In genomic region chr5:44779340-44779739, GRCm38 (mm10) we compare ENCODE assay signal across 12 mouse cellular contexts.
"Had no signal": no experiment of that assay in that cellular context is flagged by ENCODE, and none has a peak within 500 bp of the region (broad histone marks: within the 10 kb centered on the region; RNA-seq: fewer than 3 reads in every experiment).

No protein-coding gene starts in this region.

- DNase-seq: retina, postnatal 1 day; right cerebral cortex, adult 18-20 months; right cerebral cortex, postnatal 14 days; right cerebral cortex, postnatal 25 days; right cerebral cortex, postnatal 4 days; spleen, adult 18-20 months; thymus, adult 18-20 months; thymus, adult 2 months; thymus, postnatal 14 days; thymus, postnatal 25 days; thymus, postnatal 36 days; thymus, postnatal 4 days had no signal
